Mouse (Mus musculus): ENCODE measurements around the gene Apoa5. TPM values are rescaled to one million over a fixed set of nuclear protein-coding genes. Genes with fewer than 3 reads are reported as not detected.

Gene Apoa5
- total RNA-seq, 2 experiments from 2014 or later, result not detected

Other genes with a start within 250 kb of the Apoa5 start
- gene Apoa1, start 40.1 kb upstream of the Apoa5 start, total RNA-seq (2015; ENCODE audit: low replicate concordance), result not detected in 2 replicates
- gene Apoa1, start 40.1 kb upstream of the Apoa5 start, total RNA-seq (2017; ENCODE audit: low replicate concordance), result not detected in 2 replicates
- not detected in 2 replicates for gene Apoc3, start 33.0 kb upstream of the Apoa5 start, total RNA-seq (2015; ENCODE audit: low replicate concordance)
- not detected in 2 replicates for gene Apoc3, start 33.0 kb upstream of the Apoa5 start, total RNA-seq (2017; ENCODE audit: low replicate concordance)
- not detected in 2 replicates for gene Apoa4, start 27.9 kb upstream of the Apoa5 start, total RNA-seq (2015; ENCODE audit: low replicate concordance)
- gene Apoa4, start 27.9 kb upstream of the Apoa5 start, total RNA-seq (2017; ENCODE audit: low replicate concordance), result not detected in 2 replicates
- gene Zpr1, start 4.4 kb downstream of the Apoa5 start, total RNA-seq (2015; ENCODE audit: low replicate concordance), result 12.3 and 14.6 TPM in 2 replicates
- 3.9 and 18.1 TPM in 2 replicates for gene Zpr1, start 4.4 kb downstream of the Apoa5 start, total RNA-seq (2017; ENCODE audit: low replicate concordance)
- 0.63 and 1.9 TPM in 2 replicates for gene Bud13, start 14.4 kb downstream of the Apoa5 start, total RNA-seq (2015; ENCODE audit: low replicate concordance)
- gene Bud13, start 14.4 kb downstream of the Apoa5 start, total RNA-seq (2017; ENCODE audit: low replicate concordance), result 0.56 and 2.5 TPM in 2 replicates
- not detected in 2 replicates for gene 4931429L15Rik, start 51.4 kb downstream of the Apoa5 start, total RNA-seq (2015; ENCODE audit: low replicate concordance)
- not detected in 2 replicates for gene 4931429L15Rik, start 51.4 kb downstream of the Apoa5 start, total RNA-seq (2017; ENCODE audit: low replicate concordance)